Mouse (Mus musculus) gastrocnemius, postnatal 4 days (tissue): ENCODE data around the gene Mid1ip1. TPM values are rescaled to one million over a fixed set of nuclear protein-coding genes. Genes with fewer than 3 reads are reported as not detected.

Experiments used
- DNase-seq, 2 experiments: peaks; one replicate each; pipeline ENCODE4 v3.0.0; 2021 to 2022; ENCODE audit warnings: low spot score in 2 of 2, mixed read lengths in 2 of 2
- long read RNA-seq, 2 experiments: library from polyadenylated mRNA; stranded (forward); transcript quantifications; one replicate each; pipeline ENCODE4 v2.0.0; 2021
- total RNA-seq, 2 experiments: library from RNA; stranded (reverse); gene quantifications; 2 replicates each; pipeline ENCODE4 v1.2.3; 2021

Mid1ip1 gene
- 10 to 100 TPM; 16.5 to 19.3 TPM for total RNA-seq
- long read RNA-seq, experiment 1, transcript Mid1ip1-201 (2 exons, 2,019 nt): major isoform, 22 of 41 reads
- long read RNA-seq, experiment 1, transcript Mid1ip1-202 (2 exons, 2,022 nt): minor isoform, 16 of 41 reads
- long read RNA-seq, experiment 1, partial matches to known transcripts: 3 of 41 reads
- long read RNA-seq, experiment 1, other reads (novel, unspliced or antisense): 0 of 41 reads
- long read RNA-seq, experiment 2, transcript Mid1ip1-201 (2 exons, 2,019 nt): major isoform, 19 of 30 reads
- long read RNA-seq, experiment 2, transcript Mid1ip1-202 (2 exons, 2,022 nt): minor isoform, 7 of 30 reads
- long read RNA-seq, experiment 2, partial matches to known transcripts: 0 of 30 reads
- long read RNA-seq, experiment 2, other reads (novel, unspliced or antisense): 4 of 30 reads

DNA sequence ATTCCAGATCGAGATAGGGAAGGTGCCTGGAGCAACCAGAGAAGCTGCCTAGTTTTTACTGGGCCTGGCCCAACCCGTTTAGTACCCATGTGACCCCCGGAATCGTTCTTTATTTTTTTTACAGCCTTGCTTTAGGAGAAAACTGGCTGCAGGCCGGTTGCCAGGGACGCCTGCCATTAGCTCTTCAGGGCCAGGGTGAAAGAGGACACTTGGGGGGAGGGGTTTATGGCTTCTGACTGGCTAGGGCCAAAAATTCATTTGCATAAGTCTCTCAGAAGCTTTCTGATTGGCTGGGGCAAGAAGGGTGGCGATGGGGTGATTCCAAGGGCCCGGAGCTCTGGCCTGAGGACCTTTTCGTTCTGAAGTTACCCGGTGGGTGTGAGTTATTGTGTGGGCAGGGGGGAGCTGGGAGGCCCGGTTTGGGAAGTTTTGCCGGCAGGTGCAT, at the start of gene Mid1ip1:
TSS of gene Mid1ip1 (plus strand) at position 318 of the 445 bp plus-strand sequence.
- peak; percentile 66 to 87 for DNase-seq

GRCm38 (mm10) chrX:10694455-10695180, 20.2 kb upstream of the Mid1ip1 start:
- DNase-seq: no peak

- no peak for DNase-seq
These were observed 8.1 kb upstream of the Mid1ip1 start for GRCm38 (mm10) chrX:10706728-10707127.

DNA sequence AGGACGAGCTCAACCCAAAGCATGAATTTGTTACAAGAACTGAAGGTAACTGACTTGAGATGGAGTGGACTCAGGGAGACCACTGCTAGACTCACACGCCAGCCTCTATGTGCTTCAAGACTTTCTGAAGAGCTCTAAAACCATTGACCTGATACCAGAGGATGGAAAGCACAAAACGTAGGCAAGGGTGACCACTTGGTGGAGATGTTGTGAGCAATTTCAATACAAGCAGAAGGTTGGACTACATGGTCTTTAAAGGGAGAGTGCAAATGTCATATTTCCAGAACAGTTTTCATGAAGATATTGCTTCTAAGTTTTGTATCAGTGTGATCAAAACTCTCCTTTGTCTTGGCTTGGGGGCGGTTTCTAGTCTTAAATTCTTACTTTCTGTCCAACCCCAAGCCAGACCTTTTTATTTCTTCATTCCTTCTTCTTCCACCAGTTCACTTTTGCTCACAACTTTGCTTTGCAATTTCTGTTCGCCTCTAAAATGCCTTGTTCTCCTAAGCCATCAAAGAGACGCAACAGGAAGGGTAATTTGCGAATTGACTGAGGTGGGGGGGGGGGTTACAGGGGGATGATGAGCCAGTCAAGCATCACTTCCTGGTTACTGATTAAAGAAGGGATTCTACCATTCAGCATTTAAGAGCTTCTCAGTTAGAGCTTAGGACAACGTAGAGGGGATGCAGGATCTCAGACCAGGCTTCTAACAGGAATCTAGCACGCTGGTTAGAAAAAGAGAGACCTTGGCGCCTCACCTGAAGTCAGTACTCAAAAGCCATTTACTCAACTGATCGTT, 775 bp upstream of the Mid1ip1 start:
- no peak for DNase-seq

DNA sequence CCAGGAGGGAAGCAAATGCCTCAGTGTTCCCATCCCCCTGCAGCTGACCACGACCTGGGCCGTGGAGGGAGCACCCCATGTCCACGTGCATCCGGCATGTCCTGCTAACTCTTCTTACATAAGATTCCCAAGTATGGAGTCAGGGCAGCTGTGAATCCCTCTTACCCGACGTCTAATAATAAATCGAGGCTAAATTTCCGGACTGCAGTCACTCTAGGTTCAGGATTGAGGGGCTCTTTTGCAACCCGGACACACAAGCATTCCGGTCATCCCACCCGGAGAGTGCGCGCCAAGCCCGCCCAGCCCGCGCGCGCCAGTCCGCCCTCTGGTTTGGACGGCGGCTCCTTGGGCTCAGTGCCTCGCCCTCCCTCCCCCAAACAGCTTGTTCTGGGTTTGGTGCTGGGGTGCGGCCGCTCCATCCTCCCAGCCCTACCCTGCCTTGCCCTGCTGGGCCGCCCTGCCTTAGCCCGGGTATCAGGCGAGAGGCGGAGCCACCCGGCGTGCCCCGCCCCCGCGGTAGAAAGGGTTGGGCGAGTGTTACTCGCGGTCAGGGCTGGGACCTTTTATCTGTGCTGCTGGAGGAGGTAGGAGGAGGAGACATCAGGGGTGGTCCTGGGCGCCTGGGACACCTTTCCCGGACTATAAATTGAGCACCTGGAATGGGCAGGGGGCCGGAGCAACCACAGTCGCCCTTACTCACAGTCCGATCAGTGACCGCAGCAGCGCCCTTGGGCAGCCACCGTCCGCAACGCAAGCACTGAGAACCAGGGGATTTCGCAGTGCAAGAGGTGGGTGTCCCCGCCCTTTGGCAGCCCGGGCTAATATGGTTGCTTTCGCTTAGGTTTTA, 2.3 kb downstream of the Mid1ip1 start:
- DNase-seq: peak; percentile 55 to 78

DNA sequence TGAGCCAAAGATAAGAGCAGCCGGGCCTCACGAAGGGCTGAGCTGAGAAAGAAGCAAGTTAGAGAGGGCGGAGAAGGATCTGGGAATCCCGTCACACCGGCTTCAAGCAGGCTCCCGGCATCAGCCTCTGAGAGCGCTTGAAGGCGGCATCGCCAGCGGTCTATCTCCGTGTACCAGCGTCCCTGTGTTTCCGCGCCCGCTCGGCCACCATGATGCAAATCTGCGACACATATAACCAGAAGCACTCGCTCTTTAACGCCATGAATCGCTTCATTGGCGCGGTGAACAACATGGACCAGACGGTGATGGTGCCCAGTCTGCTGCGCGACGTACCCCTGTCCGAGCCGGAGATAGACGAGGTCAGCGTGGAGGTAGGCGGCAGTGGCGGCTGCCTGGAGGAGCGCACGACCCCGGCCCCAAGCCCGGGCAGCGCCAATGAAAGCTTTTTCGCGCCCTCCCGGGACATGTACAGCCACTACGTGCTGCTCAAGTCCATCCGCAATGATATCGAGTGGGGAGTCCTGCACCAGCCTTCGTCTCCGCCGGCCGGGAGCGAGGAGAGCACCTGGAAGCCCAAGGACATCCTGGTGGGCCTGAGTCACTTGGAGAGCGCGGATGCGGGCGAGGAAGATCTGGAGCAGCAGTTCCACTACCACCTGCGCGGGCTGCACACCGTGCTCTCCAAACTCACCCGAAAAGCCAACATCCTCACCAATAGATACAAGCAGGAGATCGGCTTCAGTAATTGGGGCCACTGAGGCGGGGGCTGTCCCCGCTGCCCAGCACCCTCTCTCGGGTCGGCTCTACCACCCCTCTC, 3.4 kb downstream of the Mid1ip1 start:
- DNase-seq: peak in 1 of 2 experiments; percentile 8

DNA sequence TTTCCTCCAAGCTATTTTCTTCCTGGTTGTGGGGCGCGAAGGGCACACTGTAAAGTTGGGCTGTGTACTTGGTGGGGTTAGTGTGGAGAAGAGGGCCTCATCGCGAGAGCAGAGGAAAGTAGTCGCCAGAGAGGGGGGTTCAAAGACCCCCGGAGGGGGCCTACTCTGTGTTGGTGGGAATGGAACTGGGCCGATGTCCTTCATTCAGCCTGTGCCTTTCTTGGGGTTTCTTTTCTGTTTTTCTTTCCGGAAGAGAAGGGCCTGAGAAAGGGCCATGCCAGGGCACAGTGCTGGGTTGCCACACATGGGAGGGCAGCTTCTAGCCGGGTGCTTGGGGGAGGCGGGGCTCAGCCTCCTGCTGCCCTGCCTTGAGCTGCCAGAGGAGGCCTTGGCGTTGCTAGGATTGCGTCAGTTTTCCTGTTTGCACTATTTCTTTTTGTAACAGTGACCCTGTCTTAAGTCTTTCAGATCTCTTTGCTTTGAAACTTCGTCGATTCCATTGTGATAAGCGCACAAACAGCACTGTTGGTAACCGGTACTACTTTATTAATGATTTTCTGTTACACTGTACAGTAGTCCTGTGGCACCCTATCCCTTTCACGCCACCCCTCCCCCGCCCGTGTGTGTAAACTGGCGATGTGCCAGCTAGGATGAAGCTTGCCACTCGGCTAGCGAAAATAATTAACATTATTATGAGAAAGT, 4.2 kb downstream of the Mid1ip1 start:
- DNase-seq: peak in 1 of 2 experiments; percentile 34

- DNase-seq: no peak
These were observed 5.6 kb downstream of the Mid1ip1 start for GRCm38 (mm10) chrX:10720391-10720790.

- DNase-seq: no peak
These were observed 9.8 kb downstream of the Mid1ip1 start for GRCm38 (mm10) chrX:10724571-10724970.

DNA sequence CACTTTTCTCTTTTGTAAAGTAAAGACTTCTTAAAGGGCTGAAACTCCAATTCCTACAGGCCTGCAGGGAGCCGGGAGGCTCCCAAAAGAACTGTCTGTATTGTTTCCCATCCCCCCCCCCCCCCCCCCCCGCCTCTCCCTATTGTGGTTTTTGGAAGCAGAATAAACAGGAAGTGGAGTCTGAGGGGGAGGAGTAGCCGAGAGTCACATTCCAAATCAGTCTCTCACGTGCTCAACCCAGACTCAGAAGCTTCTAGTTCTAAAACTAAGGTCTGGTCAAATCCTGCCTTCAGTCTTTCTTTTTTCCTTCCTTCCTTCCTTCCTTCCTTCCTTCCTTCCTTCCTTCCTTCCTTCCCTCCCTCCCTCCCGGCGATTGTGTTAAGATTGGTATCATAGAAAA, 14.7 kb downstream of the Mid1ip1 start:
- no peak for DNase-seq

- DNase-seq: peak in 1 of 2 experiments; percentile 13
These were observed 19.6 kb downstream of the Mid1ip1 start for GRCm38 (mm10) chrX:10734453-10734852.

DNA sequence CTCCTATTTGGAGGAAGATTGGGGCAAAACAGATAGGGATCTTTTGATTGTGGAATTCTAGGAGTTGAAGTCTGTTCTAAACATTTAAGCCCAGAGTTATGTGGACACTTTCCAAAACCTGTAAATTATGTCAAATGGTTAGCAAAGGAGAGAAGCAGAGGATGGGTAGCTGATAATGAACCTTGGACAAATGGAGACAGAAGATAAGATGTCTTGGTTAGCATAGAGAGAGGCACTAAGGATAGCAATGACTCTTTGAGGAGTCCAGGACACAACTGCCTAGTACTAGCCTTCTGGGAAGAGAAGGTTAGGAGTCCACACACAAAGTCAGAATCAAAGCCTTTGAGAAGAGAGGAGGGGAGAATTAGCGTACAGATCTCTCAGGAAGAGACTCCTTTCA, 20.1 kb downstream of the Mid1ip1 start:
- no peak for DNase-seq

DNA sequence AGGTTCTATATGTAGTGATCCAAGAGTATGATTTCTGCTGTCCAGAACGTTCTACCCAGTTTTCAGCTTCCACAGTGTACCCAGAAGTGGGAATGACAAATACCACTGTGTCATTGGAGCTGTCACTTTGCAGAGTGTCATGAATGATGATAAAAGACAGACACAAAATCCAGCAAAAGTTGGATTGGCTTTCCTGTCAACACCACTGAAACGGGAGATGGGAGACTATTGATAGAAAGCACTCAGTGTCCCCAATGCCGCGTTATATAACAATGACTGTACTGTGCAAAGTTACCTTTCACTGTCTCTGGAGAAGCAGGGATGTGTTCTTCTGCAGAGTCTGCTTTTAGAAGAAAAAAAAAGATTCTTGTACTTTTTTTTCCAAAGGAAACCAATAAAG, 44.1 kb downstream of the Mid1ip1 start:
- no peak for DNase-seq

- DNase-seq: no peak
These were observed 48.7 kb downstream of the Mid1ip1 start for GRCm38 (mm10) chrX:10763476-10764016.

Other genes starting within 250 kb of the Mid1ip1 start
- 100 to 1,000 TPM; 171 to 182 TPM for gene Tspan7, start 229.9 kb upstream of the Mid1ip1 start, total RNA-seq